Mouse (Mus musculus) adrenal gland, postnatal 14 days (tissue): ENCODE measurements at regions not wholly inside any gene's neighbourhood (a gene's known extent, or its start where the extent isn't known, plus 50 kb on each side); places are given as distances from the start of the nearest gene placed in this dataset.
A peak's percentile ranks its signal among the peaks of the same experiment; 100 is the strongest.

Experiments used
- DNase-seq: peaks from one replicate; pipeline ENCODE4 v3.0.0; 2021; ENCODE audit warnings: mixed read lengths

DNA sequence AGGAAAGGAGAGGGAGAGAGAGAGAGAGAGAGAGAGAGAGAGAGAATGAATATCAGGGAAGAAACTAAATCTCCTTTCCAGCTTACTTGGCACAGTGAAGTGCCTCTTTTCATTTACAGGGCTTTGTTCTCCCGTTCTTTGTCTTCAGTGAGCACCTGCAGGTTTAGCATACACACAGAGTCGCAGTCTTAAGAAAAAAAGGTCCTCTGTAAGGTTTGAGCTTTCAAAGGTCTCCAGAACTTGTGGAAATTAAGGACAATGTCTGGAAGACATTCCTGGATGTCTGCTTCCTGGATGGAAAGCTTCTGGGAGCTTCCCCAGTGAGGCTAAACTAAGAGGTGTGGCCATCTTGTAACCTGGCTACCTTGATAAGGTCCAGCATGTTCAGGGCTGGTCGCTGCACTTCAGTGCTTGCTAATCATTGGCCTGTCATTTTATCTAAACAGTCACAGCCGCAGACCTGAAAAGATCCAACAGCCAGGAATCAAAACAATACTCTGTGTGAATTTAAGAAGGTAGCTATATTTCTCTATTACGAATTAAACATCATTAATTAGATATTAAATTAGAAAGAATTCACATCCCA, 113.1 kb upstream of the Ralgapa2 start:
- DNase-seq = no peak

DNA sequence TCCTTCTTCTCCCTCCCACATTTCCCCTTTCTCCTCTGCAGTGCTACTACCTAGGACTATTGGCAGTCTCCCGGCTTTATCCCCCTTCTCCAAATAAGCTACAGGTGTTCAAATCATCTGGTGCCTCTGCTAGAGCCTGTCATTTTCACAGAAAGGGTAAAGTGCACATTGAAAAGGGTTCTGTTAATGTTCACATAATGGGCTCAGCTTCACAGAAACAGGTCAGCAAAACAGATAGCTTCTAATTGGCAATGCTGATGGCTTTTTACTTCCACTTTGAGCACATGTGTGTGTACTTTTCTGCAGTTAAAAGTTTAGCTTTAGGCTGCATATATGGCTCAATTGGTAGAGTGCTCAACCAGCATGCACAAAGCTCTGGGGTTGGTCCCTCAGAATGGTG, 114.4 kb upstream of the Ralgapa2 start:
- DNase-seq = no peak

DNA sequence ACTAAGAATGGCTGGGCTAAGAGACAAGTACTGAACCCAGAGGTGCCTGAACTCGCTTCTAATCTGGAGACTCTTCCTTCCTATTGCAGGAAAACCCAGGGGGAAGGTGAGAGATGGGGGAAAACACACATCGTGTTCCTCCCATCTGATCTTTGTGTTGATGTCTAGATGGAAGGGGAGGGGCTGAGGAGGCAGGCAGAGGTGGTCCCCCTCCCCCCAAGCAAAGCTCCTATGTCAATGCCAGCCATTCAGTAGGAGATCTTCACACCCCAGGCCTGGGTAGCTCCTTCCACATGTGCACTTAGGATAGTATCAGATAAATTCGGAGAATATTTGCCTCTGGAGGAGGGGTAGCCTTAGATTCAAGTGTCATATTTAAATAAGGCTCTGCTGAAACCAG, 118.0 kb upstream of the Ralgapa2 start:
- no peak for DNase-seq

DNA sequence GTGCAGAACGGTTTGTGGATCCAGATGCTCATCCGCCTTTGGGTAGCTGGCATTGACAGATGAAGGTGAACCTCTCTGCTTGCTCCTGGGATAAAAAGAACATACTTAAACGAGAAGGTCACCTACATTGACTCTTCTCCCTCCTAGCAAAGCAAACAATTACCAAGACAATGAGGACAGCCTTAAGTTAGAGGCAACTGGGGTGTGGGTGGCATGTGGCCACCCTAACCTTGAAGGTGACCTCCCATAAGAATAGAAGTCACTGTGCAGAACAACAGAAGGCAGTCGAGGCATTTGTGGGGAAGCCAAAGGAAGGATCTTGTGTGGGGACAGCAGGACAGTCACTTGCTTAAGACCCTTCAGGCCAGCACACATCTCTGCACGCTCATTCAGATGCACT, 119.0 kb upstream of the Ralgapa2 start:
- DNase-seq = no peak

DNA sequence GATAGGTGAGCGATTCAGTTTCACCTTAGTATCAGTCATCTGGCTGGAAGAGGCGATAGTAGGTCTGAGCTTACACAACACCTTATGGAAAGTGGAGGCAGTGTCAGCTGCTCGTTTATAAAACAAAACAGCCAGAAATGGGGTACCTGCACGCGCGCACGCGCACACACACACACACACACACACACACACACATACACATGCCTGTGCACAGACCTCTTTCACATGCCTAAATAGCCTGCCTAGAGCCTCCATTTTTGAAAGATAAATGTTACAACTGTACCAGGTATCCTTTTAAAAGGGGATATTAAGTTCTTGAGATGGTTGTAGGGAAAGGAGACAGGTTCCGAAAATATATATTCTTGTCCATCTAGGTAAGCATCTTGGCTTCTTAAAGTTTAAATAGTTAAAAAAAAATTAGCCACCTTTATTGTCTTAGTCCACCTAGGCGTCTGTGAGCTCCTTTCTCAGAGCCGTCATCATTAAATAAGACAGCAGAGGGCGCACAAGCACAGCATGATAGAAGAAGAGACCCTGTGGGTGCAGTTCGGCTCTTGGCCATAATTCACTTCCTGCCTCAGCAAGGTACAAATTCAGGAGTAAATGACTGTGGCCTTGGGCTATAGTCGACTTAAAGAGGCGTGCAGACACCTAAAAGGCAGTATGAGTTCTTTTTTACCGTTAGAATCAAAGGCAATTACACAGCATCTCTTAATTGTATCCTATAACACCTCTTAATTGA, 121.4 kb upstream of the Ralgapa2 start:
- peak; percentile 65 for DNase-seq

DNA sequence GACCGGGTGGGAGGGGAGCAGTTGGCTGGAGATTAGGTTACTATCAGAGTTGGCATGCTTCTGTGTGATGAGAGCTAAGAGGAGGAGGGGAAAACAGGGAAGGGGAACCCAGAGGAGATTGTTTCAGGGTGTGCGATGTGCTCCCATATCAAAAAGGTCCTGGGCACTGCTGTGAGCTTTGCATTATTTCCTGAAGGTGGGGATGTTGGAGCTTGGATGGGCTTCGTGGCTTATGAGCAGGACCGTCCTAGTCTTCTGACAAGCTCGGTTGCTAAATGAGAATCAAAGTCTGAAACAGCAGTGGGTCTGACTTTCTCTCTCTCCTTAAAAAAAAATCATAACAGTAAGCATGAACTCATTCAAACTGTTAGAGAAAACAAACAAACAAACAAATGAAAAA, 125.4 kb upstream of the Ralgapa2 start:
- DNase-seq = no peak

DNA sequence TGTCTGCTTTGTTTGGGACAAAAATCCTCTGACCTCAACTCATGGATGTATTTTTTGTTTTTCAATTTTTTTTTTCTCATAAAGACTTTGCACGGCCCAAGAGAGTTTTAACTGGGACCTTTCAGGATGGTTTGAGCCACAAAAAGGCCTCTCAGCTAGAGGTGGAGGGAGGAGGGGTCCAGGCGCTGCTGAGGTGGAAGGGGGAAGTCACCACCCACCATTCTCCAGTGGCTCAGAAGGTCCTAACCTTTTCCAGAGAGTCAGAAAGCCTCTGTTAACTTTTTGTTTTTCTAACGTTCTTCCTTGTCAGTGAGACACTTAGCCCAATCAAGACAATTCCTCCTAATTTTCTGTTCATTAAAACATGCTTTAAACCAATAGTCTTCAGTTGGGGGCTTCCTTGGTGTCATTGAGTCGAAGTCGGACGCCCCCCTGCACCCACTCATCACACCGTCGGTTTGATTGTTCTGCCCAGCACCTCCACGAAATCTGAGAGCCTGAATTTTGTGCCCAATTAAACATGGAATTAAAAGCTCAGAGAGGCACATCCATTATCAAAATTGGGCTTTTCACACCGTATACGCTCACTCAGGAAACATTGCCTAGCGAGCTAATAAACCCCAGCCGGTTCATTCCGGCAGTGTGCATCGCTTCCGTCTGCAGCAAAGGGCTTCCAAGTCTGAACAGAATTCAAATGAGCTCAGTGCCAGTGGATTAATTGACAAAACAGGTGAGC, 134.3 kb upstream of the Ralgapa2 start:
- no peak for DNase-seq

DNA sequence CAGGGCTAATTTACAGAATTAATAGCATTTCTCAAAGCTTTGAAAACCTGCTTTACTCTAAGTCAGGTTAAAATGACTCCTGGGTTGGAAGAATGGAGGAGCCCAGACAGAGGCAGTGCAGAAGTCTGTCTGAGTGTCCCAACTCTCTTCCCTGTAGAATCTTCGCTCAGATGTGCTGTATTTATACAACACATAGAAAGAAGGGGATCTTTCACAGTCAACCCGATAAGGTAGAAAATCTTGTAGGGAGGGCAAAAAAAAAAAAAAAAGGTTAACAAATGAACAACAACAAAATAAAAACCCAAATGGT, 134.8 kb upstream of the Ralgapa2 start:
- no peak for DNase-seq

DNA sequence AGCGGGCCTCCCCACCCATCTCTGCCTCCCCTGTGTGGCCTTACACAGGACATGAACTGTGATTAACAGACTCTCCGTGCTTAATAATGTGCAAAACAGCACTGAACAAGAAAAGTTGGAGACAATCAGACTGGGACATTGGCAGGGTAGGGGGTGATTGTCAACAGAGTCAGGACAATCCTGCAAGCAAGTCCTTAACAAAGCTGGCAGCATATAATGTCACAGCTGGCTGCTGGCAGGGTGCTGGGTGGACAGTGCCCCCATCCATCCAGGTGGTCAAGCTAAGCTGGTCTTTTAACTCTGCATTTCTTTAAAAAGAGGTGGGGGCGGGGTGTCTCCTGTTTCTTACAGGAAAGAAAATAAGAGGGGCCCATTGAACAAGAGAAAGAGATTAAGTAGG, 149.2 kb upstream of the Ralgapa2 start:
- no peak for DNase-seq

DNA sequence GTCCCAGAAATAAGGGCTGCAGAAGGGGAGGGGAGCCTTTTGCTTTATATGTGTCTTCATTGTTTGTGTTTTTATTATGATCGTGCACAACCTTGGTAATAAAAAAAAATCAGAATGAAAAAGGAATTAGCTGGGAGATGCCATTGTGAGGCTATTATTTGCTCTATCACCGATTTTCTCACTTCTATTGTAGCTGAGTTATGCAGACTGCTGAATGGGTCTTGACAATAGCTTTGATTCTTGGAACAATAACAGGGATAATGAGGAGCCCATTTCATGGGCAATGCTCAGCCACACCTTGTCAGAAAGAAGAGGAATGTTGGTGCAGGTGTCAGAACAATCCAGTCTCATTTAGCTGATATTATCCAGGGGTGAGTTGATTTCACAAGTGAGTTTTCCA, 160.6 kb upstream of the Ralgapa2 start:
- DNase-seq = no peak

DNA sequence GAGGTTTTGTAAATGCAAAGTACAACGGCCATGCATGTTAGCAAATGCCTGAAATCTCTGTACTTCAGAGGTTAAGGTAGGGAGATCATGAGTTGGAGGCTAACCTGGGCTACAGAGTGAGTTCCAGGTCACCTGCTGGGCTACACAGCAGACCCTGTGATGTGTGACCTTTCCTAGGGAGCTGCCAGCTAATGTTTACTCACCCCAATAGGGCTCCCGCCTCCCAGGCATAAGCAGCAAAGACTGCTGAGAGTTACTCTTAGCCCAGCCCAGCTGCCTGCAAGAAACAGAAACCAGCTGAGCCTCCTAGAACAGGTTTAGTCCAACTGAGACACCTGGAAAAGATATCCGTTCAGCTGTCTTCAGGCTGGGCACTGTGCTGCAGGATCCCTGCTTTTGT, 169.8 kb upstream of the Ralgapa2 start:
- DNase-seq = no peak

DNA sequence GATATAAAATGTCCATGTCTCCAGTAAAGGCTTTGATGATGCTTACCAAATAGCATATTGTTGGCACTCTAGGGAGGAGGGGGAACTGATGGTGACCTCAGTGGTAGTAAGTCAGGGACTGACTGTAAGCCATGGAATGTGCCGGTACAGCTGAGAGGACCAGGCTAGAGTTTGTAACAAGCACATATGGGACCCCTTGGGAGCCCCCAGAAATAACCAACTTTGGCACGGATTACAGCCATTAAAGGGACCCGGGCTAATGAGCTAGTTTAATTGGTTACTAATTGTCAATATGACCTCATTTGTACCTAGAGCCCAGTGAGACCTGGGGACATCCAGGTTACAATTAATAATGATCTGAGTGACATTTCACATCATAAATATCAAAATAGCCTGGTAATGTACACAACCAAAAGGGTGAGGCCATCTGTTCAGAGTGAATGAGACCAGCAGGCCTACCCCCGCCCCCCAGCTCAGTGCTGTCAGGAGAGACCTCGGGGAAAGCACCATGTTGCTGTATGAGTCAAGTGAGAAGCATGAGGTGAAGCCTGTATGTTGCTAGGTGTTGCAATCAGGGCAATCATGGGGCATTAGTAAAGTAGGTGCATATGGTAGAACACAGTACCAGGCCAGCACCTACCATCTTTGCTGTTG, 169.7 kb upstream of the Kiz start:
- no peak for DNase-seq

DNA sequence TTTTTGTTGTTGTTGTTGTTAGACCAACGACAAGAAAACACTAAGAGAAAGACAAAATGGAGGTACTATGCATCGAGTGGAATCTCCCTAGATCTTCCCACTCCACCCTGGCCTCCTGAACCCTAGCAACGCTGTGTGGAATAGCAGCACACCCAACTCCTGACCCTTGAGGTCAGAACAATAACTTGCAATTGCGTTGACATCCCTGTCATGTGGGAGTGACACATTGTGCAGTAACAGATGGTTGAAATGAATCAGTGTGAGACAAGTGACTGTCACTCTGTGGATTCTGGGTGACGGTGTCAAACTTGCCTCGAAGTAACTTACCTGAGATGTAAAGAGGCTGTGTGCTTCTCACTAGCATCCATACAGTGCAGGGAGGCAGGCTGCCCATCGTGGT, 167.1 kb upstream of the Kiz start:
- DNase-seq = no peak

DNA sequence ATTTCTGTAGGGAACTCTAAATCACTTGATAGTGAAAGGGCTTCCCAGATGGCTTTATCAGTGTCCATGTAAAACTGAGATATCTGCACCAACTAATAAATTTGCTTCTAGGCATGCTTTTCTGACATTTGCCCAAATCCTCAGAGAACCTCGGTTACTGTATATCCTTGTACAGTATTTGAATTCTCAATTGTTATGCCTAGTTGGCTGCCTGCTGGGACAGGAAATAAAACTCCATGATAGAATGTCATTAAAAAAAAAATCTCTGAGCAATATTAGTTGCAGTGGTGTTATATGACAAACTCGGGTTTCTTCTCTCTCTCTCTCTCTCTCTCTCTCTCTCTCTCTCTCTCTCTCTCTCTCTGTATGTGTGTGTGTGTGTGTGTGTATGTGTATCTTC, 162.2 kb upstream of the Kiz start:
- DNase-seq = no peak

DNA sequence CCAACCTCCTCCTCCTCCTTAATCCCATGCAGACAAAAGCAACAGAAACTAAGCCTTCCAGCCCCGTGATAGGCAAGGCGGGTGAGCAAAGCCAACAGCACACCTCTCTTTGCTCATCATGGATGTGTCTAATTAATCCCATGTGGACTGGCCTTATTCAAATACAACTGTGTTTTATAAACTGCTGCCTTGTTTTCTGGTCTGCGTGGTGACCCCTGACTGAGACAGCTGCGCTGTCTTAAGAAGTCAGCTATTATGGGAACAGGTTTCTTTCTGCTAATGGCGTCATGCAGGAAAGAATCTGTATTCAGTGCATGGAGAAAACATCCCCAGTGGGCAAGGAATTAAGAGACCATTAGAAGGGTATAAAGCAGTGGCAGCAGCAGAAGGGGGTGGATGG, 161.6 kb upstream of the Kiz start:
- no peak for DNase-seq

DNA sequence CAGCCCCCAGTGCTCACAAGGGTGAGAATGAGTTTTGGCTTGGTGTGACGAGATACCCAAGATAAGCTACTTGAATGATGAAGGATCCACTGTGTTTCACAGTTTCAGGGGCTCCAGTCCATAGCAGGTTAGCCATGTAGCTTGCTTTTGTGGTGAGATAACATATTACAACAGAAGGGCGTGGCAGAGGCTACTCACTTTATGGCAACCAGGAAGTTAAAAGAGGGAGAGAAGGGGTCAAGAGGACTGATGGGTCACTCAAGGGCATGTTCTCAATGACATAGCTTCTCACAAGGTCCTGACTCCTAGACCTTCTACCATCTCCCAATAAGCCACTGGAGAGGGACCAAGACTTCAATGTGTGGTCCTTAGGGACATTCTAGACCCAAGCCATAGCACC, 159.4 kb upstream of the Kiz start:
- DNase-seq = no peak

DNA sequence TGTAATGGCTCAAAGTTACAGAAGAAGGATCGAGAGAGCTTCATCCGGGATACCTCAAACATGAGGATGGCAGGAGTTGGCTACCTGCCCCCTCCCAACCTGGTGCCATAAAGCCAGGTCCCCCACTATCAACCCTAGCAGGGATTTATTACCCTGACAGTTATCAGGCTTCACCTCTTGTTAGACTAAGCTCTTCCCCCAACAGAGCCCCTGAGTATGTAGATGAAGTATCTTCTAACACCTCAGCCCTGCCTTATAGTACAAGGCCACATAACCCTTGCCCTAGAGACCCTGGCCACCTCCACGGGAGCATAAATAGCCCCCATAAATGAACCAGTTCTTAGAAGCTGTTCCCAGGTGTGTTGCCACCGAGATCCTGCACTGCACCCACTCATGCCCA, 158.9 kb upstream of the Kiz start:
- DNase-seq = no peak

DNA sequence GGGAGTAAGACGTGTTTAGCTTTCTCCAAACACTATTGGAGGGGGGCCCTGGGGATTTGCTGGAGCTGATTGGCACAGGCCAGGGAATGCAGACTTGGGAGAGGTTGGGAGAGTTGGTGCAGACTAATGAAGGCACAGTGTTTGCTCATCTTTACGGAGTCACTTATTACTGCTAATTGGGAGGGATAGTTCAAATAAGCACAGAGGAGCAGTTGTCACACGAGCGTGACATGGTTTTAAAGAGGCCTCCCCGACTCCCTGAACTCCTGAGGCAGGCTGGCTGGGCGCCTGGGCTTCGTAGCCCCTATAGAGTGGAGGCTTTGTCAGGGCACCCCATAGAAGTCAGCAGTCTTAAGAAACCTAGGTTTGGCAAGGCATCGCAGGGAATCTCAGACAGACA, 145.0 kb upstream of the Kiz start:
- no peak for DNase-seq

DNA sequence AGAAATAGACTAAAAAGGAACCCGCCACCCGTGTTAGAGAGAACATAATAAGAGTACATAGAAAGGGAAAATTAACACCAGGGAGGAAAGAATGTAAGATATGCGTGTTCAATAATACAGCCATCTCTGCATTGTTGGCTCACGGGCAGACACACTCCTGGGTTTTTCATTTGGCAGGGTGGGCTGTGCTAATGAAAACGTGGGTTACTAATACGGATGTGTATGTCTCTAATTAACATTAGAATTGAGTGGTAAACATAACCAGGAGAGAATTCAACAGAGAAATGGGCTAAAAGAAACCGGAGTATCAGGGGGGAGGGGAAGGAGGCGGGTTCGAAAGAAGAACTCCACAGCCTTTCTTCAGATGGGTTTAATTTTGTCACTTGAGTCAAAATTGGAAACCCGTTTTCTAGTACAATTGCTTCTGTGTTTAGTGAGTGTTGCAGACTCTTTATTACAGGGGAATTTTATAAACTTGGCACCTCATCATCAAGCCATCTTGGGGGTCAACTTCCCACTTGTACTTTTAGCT, 134.4 kb upstream of the Kiz start:
- no peak for DNase-seq

DNA sequence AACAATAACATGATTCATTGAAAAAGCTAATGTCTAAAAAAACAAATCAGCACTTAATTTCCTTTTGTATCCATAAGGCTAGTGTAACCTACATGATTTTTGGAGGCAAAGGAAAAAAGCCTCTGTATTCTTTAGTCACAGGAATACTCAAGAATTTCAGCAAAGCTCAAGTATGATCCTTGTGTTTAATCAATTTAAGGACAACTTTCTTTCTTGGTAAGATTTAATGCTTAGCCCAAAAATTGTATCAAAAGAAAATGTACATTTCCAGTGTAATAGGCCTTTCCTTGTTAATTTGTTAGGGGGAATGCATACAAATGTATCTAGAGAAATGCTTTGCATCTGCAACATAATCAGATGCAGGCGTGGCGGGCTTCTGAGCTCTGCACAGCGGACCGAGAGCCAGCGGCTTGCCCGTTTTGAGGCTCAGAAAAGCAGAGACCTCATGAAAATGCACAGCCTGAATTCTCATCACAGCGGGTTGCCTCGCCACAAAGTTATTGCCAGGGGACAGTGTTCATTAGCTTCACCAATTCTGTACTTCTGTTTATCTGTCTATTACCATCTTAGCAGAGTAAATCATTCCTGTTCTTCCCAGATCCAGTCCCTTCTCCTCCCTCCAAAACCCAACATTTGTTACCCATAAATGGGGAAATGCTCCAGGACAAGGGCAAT, 133.2 kb upstream of the Kiz start:
- DNase-seq = no peak

DNA sequence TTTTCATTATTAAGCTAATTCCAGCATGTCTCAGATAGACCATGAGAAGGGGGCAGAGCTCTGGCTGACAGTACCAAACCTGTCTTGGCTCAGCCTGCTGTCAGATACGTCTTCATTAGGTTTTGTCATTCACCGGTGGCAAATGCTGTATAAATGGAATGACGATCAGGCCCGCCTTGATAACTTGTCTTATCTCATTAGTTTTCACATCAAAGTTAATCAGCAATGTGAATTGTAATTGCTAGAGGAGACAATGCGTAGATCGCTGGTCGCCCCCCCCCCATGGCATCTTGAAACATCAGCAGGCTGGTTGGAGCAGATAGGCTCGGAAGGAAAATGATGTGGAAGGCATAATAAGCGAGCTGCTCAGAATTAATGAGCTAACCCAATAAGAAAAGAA, 132.5 kb upstream of the Kiz start:
- DNase-seq = no peak

DNA sequence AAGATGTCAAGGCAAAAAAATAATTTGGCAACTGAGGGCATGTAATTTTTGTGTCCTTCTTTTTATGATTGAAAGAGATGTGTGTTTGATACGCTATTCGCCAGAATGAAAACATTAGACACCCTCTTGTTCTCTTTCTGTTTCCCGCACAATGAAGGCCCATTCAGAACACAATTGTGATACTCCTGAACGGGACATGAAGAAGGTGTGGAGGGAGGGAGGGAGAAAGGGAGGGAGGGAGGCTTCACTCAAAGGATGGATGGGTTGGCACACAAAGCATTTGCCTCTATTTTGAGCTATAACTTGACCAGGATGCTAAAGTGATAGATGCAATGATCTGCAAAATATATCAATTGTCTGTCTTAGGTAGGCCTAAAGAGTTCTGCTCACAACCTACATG, 132.0 kb upstream of the Kiz start:
- DNase-seq = no peak
